Mouse (Mus musculus) cortical plate, adult 2 months (tissue): ENCODE data around the gene Prkce. TPM values are rescaled to one million over a fixed set of nuclear protein-coding genes. Genes with fewer than 3 reads are reported as not detected.

ENCODE experiments used
- H3K27ac ChIP-seq: fragments of 200-500 bp; 2 replicates; pipeline ENCODE4 v1.5.1; 2012; ENCODE audit warnings: low read length, control low read depth, inconsistent platforms; ENCODE audit not compliant: insufficient read depth
- H3K4me1 ChIP-seq: fragments of 200-500 bp; 2 replicates; pipeline ENCODE4 v1.6.1; 2011; ENCODE audit warnings: low read length; ENCODE audit not compliant: control insufficient read depth, insufficient read depth
- H3K4me3 ChIP-seq: fragments of 200-500 bp; 2 replicates; pipeline ENCODE4 v1.5.1; 2011; ENCODE audit warnings: mild to moderate bottlenecking, low read length, control low read depth; ENCODE audit not compliant: insufficient read depth
- CTCF ChIP-seq: fragments of 200-500 bp; IDR thresholded peaks from 2 replicates; pipeline ENCODE4 v1.5.1; 2011; ENCODE audit warnings: mild to moderate bottlenecking, control low read depth, low read length; ENCODE audit not compliant: insufficient read depth; ENCODE audit errors: extremely low read depth
- POLR2A ChIP-seq: fragments of 200-500 bp; IDR thresholded peaks from 2 replicates; pipeline ENCODE4 v1.6.1; 2011; ENCODE audit warnings: mild to moderate bottlenecking, low read length, control low read depth; ENCODE audit not compliant: insufficient read depth; ENCODE audit errors: extremely low read depth
- polyA plus RNA-seq: library from polyadenylated mRNA; depleted of rRNA; stranded (reverse); fragments of >200 nt; gene quantifications from 2 replicates; pipeline ENCODE4 v1.2.3, GENCODE M21; 2012

Prkce gene
- polyA plus RNA-seq, 1 experiment = 83.7 TPM

DNA sequence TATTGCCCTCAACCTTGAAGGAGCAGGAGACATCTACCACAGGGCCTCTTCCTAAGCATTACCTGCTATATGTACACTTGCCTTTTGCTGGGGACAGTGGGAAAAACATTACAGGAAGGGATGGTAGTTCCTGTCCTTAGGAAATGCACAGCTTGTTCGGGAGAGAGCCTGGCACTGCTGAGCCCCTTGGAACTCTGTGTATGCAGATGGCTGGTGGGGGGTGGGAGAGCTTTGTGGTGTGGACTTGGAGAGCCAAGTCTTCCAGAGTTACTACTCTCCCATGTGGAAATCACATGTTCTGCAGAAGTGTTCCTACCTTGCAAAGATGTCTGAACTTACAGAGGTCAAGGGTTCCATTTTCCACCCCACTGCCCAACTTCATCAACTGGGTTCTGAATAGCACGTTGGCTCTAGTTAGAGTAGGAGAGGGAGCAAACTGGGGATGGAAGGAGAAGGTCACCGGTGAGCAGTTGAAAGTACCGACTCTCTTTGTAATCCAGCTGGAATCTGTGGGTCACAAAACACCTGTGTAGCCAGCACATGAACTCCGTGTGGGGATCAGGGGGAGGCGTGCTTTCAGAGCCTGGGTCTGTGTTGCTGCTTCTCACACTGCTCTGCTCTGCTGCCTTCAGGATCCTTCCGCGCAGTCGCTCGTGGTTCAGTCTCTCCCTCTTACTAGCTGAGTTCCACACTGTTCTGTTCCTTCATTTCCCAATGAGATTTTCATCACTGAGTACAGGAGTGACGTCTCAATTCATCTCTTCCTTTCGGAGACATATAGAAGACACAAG, 184.9 kb downstream of the Prkce start:
- H3K27ac ChIP-seq = no peak overlapping the region
- TF ChIP-seq POLR2A (no peak), CTCF (no peak)
- peaks cover 9% of the 10 kb centered on the region for H3K4me1 ChIP-seq
- H3K4me3 ChIP-seq = no peak overlapping the region

DNA sequence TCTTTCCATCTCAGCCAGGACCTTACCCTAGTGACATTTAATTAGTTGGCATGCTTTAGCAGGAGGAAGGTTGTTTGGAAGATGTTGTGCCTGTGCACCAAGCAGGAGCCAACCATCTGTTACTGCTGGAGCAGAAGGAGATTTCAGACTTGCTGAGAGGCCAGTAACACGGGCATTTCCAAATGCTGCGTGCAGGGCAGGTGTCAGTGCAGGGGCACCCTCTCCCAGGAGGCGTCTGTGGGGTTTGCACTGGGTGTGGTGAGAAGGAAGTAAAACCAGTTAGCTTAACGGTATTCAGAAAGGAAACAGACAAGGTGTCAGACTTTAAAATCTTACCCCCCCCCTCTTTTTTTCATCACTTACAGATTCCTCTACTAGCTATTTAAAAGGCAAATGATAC, 186.1 kb downstream of the Prkce start:
- TF ChIP-seq POLR2A (no peak), CTCF (no peak)

DNA sequence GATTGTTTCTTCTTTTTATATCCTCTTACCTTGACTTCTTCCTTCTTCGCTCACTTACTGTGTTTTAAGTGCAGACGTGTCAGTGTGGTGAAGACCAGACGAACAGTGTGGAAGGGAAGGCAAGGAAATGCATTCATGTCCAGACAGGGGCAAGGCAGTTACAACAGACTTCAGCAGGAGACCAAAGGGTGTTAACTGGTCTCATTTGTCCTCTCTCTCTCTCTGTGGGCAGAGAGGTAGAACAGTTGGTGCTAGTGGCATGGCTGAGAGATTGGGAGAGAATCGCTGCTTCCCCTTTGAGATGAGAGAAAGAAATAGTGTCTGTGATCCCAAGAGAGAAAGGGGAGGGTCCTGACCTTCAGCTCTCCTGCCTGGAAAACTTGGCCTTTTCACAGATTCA, 186.5 kb downstream of the Prkce start:
- Histone ChIP-seq H3K27ac (no peak overlapping the region), H3K4me1 (peaks cover 12% of the 10 kb centered on the region), H3K4me3 (no peak overlapping the region)
- TF ChIP-seq POLR2A = no peak
- no peak for TF ChIP-seq CTCF

More for the DNA sequence above, 186.1 kb downstream of the Prkce start:
- Histone ChIP-seq H3K27ac (no peak overlapping the region), H3K4me1 (peaks cover 12% of the 10 kb centered on the region), H3K4me3 (no peak overlapping the region)

DNA sequence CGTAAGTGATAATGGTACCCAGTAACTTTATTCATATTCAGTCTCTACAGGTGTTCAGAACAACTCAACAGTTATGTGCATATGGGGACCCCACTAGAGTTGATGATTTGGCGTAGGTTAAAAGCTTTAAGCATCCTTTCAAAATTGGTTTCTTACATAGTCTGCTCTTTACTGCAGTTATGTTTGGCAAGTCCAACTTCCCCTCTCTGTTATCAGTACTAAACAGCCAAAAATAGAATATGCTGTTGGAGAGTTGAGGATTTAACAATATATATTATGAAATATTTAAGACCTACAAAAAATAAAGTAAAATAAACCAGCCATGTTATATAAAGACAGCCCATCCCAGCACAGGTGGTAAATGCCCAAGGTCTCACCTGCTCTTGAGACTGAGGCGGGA, 187.3 kb downstream of the Prkce start:
- Histone ChIP-seq H3K4me3 (no peak overlapping the region), H3K27ac (no peak overlapping the region), H3K4me1 (peaks cover 12% of the 10 kb centered on the region)
- no peak for TF ChIP-seq POLR2A
- no peak for TF ChIP-seq CTCF

DNA sequence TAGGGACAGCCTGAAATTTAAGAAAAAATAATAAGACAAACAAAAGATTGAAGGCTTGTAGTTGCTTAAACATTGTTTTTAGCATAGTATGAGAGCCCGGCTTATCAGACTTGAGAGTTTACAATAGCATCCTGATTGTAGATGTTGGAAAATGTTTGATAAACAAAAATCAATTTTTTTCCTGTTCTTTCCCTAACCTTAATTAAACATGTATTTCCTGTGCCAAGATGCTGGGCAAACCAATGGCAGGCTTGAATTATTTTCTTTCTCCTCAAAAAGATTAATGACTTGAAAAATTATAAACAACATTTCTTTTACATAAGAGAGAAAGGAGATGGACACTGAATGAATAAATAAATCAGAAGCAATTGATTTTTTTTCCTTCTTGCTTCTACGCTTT, 187.7 kb downstream of the Prkce start:
- Histone ChIP-seq H3K4me3 (no peak overlapping the region), H3K4me1 (peaks cover 13% of the 10 kb centered on the region), H3K27ac (no peak overlapping the region)
- TF ChIP-seq POLR2A (no peak), CTCF (no peak)

DNA sequence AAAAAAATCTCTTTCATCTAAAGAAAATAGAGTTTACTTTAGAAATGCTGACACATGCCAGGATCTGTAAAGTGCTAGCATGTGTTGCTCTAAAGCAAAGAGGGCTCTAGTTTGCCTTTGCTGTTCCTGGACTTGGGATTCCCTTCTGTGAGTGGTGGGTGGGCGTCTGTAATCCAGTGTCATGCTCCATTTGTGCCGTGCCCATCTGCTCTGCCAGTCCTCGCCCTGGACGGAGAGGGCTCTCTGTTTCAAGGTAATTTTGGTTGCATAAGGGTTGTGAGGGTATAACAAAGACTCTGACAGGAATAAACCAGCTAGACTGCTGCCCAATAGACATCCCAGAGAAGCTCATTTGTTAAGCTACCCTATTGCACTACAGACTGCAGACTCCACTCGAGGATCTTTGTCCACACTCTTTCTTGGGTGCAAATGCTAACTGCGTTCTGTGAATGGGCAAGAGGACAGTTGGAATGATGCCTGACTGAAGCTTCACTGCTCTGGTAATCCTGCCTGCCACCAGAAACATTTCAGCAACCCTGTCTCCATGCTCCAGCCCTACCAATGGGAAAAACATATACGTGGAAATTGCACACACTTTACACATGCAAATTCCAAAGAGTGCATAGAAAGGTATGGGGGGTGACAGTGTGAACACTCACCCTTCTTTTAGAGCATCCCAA, 188.3 kb downstream of the Prkce start:
- no peak overlapping the region for H3K27ac ChIP-seq
- TF ChIP-seq POLR2A (no peak), CTCF (no peak)

DNA sequence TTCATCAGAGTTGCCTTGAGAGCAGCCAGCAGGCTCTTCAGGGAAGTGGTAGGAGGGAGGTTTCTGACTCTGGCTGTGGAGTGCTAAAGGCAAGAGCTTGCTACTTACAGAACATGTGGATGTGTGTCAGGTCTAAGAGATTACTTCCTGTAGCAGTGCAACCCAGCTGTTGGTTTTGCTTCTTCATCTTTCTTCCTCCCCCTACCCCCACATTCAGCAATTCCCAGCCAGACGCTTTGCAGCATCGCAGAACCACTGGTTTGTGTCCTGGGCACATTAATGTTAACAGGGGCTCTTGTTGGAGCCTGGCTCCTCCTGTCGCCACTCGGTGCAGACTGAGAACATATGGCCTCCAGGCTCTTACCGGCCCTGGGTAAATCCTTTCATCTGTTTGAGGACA, 190.8 kb downstream of the Prkce start:
- Histone ChIP-seq H3K27ac (no peak overlapping the region), H3K4me1 (peaks cover 11% of the 10 kb centered on the region), H3K4me3 (no peak overlapping the region)
- TF ChIP-seq POLR2A = no peak
- no peak for TF ChIP-seq CTCF

More for the DNA sequence above, 188.3 kb downstream of the Prkce start:
- H3K4me1 ChIP-seq = peaks cover 13% of the 10 kb centered on the region
- H3K4me3 ChIP-seq = no peak overlapping the region

DNA sequence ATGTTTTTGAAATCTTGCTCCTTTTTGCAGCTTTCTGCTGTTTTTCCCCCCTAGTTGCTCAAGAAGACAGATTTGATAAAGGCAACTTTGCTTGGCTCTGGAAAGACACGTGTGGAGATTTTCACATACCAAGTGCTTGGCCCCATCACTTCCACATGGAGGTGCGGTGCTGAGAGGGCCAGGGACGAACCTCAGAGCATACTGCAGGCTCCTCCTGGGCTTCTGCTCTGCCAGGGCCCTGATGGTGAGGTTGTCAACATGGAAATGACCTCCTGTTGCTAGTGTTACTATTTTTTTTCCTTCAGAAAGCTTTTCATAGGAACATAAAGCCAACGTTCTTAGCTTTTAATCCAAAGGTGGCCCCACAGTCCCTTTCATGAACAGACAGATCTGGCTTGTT, 191.3 kb downstream of the Prkce start:
- TF ChIP-seq POLR2A = no peak
- TF ChIP-seq CTCF = no peak
- peaks cover 10% of the 10 kb centered on the region for H3K4me1 ChIP-seq
- H3K27ac ChIP-seq = no peak overlapping the region
- no peak overlapping the region for H3K4me3 ChIP-seq

DNA sequence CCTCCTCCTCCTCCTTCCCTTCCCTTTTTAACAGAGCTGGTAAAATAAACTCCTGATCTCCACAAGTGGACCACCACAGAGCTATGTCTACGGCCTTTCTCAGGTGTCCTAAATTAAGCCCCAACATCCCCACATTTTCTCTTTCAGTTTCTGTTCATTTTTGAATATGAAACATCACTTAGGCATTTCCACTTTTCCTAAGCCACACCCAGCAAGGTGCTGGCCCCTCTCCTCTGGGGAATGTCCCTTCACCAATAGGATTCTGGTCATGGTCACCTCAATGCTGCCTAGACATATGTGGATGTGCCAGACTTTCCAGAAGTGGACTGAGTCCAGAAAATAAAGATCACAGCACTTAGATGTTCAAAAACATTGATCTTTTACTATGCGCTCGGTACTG, 193.3 kb downstream of the Prkce start:
- H3K4me1 ChIP-seq = peaks cover 12% of the 10 kb centered on the region
- TF ChIP-seq CTCF (no peak), POLR2A (no peak)
- no peak overlapping the region for H3K4me3 ChIP-seq
- no peak overlapping the region for H3K27ac ChIP-seq

DNA sequence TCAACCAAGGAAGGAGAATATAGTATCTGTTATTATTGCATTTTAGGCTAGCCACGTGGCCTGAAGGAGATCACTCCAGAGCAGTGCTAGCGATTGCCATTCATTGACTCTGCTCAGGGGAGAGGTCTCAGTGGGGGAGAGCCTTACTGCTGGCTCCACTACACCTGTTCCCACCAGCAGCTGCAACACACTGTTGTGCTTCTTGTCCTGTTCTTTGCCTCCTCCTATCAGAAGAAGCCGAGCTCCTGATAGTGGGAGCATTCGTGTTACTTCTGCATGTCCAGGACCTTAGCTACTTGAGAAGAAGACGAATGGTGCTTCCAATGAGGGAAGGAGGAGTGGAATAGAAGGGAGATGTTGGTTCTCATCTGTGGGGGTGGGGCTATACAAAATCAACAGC, 195.8 kb downstream of the Prkce start:
- no peak for TF ChIP-seq POLR2A
- no peak for TF ChIP-seq CTCF
- peaks cover 16% of the 10 kb centered on the region for H3K4me1 ChIP-seq
- no peak overlapping the region for H3K4me3 ChIP-seq
- no peak overlapping the region for H3K27ac ChIP-seq
